Mouse (Mus musculus) ES-Bruce4 (cell line): Measurements from ENCODE around the gene Arhgef17. TPM values are rescaled to one million over a fixed set of nuclear protein-coding genes. Genes with fewer than 3 reads are reported as not detected.

Experiments used
- H3K27ac ChIP-seq: 2 replicates; pipeline ENCODE4 v1.5.1; 2012; ENCODE audit warnings: low read length, inconsistent platforms; ENCODE audit not compliant: insufficient read depth
- H3K27me3 ChIP-seq: 2 replicates; pipeline ENCODE4 v1.6.1; 2012; ENCODE audit warnings: mild to moderate bottlenecking, low read length, inconsistent platforms; ENCODE audit not compliant: control insufficient read depth, poor library complexity, insufficient read depth, severe bottlenecking
- H3K36me3 ChIP-seq: 2 replicates; pipeline ENCODE4 v1.6.1; 2012; ENCODE audit warnings: inconsistent platforms, mild to moderate bottlenecking, low read length, moderate library complexity; ENCODE audit not compliant: control insufficient read depth, poor library complexity, insufficient read depth, severe bottlenecking
- H3K4me1 ChIP-seq: one replicate; pipeline ENCODE4 v1.8.1; 2011; ENCODE audit warnings: low read length; ENCODE audit not compliant: control insufficient read depth, insufficient read depth
- H3K4me3 ChIP-seq: 2 replicates; pipeline ENCODE4 v1.5.1; 2011; ENCODE audit warnings: low read depth, mild to moderate bottlenecking, low read length
- H3K9ac ChIP-seq: 2 replicates; pipeline ENCODE4 v1.6.1; 2012; ENCODE audit warnings: low read depth, mild to moderate bottlenecking, inconsistent platforms; ENCODE audit not compliant: poor library complexity, severe bottlenecking
- H3K9me3 ChIP-seq: replicated peaks from 2 replicates; pipeline ENCODE4 v1.6.1; 2012; ENCODE audit warnings: mild to moderate bottlenecking, low read length, inconsistent platforms; ENCODE audit not compliant: control insufficient read depth, poor library complexity, insufficient read depth, severe bottlenecking
- CTCF ChIP-seq: IDR thresholded peaks from one replicate; pipeline ENCODE4 v1.8.1; 2011; ENCODE audit warnings: low read depth, low read length
- EP300 ChIP-seq: IDR thresholded peaks from 2 replicates; pipeline ENCODE4 v1.6.1; 2011; ENCODE audit warnings: low read depth, low read length; ENCODE audit not compliant: insufficient read depth
- POLR2A ChIP-seq: IDR thresholded peaks from one replicate; pipeline ENCODE4 v1.8.1; 2011; ENCODE audit warnings: low read length; ENCODE audit not compliant: insufficient read depth
- polyA plus RNA-seq: library from polyadenylated mRNA; stranded (reverse); fragments of >200 nt; gene quantifications from 2 replicates; pipeline ENCODE4 v1.2.4, GENCODE M21; 2011; ENCODE audit warnings: low read depth; ENCODE audit not compliant: missing spikeins, insufficient read depth, insufficient read length

Arhgef17 gene
- polyA plus RNA-seq, 1 experiment = 21.0 TPM

- Histone ChIP-seq H3K27ac (no peak overlapping the region), H3K9ac (no peak overlapping the region), H3K4me1 (no peaks in the 10 kb centered on the region), H3K27me3 (no peaks in the 10 kb centered on the region), H3K4me3 (no peak overlapping the region), H3K36me3 (no peaks in the 10 kb centered on the region), H3K9me3 (no peaks in the 10 kb centered on the region)
- TF ChIP-seq EP300 (no peak), CTCF (no peak), POLR2A (no peak)
Observed at GRCm38 (mm10) chr7:100950481-100951010, 18.6 kb upstream of the Arhgef17 start.

GRCm38 (mm10) chr7:100950031-100950430 lies 18.1 kb upstream of the Arhgef17 start:
- H3K9ac ChIP-seq = no peak overlapping the region
- H3K9me3 ChIP-seq = no peaks in the 10 kb centered on the region
- H3K4me3 ChIP-seq = no peak overlapping the region
- TF ChIP-seq POLR2A (no peak), CTCF (no peak), EP300 (no peak)
- no peak overlapping the region for H3K27ac ChIP-seq
- no peaks in the 10 kb centered on the region for H3K27me3 ChIP-seq
- no peaks in the 10 kb centered on the region for H3K4me1 ChIP-seq
- no peaks in the 10 kb centered on the region for H3K36me3 ChIP-seq

DNA sequence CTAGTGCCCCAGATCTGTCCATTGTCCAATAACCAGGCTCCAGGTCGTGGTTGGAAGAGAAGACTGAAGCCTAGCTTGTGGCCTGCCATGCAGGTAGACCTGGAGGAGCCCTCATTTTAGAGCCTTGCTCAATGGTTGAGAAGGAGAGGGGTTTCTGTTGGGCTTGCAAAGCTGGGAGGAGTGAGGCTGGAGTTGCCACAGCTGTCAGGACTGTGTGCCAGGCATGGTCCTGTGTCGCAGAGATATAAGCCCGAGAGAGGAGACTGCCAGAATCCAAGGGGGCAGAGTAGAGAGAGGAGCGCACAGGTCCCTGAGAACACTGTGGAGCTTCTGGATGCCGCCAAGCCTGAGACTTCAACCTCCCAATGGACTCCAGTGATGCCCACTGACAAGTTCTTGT lies 12.8 kb upstream of the Arhgef17 start:
- Histone ChIP-seq H3K27me3 (no peaks in the 10 kb centered on the region), H3K27ac (no peak overlapping the region), H3K9ac (no peak overlapping the region), H3K9me3 (no peaks in the 10 kb centered on the region), H3K36me3 (no peaks in the 10 kb centered on the region), H3K4me1 (peaks cover 6% of the 10 kb centered on the region), H3K4me3 (no peak overlapping the region)
- no peak for TF ChIP-seq EP300
- no peak for TF ChIP-seq CTCF
- TF ChIP-seq POLR2A = no peak

- no peak overlapping the region for H3K27ac ChIP-seq
- no peak for TF ChIP-seq POLR2A
- no peak for TF ChIP-seq CTCF
- TF ChIP-seq EP300 = no peak
- H3K9me3 ChIP-seq = no peaks in the 10 kb centered on the region
- no peak overlapping the region for H3K4me3 ChIP-seq
- peaks cover 6% of the 10 kb centered on the region for H3K4me1 ChIP-seq
- no peaks in the 10 kb centered on the region for H3K36me3 ChIP-seq
- 0 out of 2 replicates have a peak overlapping the region, but pooled peaks have one; percentile 13 for H3K9ac ChIP-seq
- no peaks in the 10 kb centered on the region for H3K27me3 ChIP-seq
Observed at GRCm38 (mm10) chr7:100944306-100944705, 12.4 kb upstream of the Arhgef17 start.

DNA sequence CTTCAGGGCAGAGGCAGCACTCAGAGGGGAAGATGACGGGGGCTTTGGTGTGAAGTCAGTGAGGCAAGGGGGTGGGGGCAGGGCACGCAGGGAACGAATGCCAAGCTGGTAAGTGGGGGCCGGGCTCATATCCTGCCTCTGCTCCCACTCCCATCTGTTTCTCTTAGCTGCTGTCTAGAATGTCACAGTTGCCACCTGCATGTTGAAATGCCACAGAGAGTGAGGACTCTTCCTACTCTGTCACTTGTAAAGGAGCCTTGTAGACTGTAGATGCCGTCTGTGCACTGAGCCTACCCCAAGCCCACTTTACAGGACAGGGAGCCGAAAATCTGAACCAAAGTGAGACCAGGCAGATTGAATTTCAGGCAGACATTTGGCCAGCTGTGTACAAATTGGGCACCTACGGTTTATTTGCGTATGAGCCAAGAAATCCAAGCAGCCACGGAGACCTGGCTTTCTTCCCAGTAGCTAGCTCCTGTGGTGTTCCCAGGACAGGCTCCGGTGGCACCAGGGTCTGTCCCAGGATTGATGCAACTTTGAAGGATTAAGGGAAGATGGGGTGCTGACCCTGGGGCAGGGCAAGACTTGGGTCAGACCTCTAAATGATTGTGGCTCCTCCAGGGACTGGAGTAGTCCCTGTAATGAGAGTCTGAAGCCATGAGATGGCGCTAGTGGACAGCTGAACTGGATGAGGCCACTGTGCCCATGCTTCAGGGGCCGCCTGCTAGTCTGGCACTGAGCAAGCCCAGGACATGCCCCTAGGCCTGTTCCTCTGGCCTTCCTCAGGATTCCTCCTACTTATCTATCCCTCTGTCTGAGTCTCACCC lies 11.1 kb upstream of the Arhgef17 start:
- no peaks in the 10 kb centered on the region for H3K9me3 ChIP-seq
- H3K4me3 ChIP-seq = no peak overlapping the region
- H3K4me1 ChIP-seq = peaks cover 6% of the 10 kb centered on the region
- peak; percentile 82 for TF ChIP-seq CTCF
- no peak for TF ChIP-seq POLR2A
- TF ChIP-seq EP300 = peak; percentile 91
- H3K9ac ChIP-seq = peak overlapping the region; percentile 13; the same call in 1 of the 2 replicates
- no peaks in the 10 kb centered on the region for H3K27me3 ChIP-seq
- peak overlapping the region; percentile 68 for H3K27ac ChIP-seq
- H3K36me3 ChIP-seq = no peaks in the 10 kb centered on the region

DNA sequence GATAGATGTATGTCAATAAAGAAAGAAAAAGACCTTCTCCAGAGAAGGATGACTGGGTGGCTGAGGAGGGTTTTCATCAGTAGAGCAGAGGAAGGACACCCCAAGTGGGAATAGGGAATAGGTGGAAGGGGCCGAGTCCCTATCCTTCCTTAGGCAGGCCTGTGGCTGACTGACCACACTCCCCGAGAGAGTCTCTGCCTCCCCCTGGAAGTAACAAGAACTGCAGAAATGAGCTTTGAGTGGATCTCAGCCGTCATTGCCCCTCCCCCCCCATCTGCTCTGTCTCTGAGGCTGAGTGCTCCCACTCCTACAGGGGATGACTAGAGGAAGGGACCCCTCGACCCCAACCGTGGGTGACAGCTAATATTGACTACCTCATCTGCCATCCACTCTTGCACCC lies 9.3 kb upstream of the Arhgef17 start:
- H3K4me1 ChIP-seq = peaks cover 6% of the 10 kb centered on the region
- no peaks in the 10 kb centered on the region for H3K9me3 ChIP-seq
- H3K4me3 ChIP-seq = no peak overlapping the region
- no peak overlapping the region for H3K9ac ChIP-seq
- no peaks in the 10 kb centered on the region for H3K36me3 ChIP-seq
- H3K27me3 ChIP-seq = no peaks in the 10 kb centered on the region
- TF ChIP-seq POLR2A (no peak), CTCF (peak; percentile 19), EP300 (no peak)
- no peak overlapping the region for H3K27ac ChIP-seq
